Mouse (Mus musculus): Measurements from ENCODE around the gene Pde4d.

DNA sequence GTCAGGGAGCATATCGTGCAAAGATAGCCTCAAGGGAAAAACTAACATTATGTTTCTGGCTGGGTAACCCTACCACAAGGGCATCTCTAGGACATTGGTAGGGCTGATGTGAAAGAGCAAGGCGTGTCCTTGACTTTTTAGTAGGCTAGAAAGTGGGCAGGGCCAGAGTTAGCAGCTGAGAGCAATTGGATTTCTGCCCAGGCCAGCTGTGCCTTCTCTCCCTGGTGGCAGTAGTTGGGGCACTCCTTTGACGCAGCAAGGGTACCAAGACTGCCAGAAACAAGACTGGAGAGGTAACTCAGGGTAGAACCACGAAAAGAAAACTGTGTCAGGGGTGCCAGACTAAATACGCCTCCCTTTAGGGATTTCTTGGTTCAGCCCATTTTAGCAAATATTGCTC lies 1536.1 kb downstream of the Pde4d start:
- TF ChIP-seq NELFE (IDR thresholded peaks at IDR 0.05; ENCODE audit: low read depth, low read length), result no peak
- TF ChIP-seq ZNF384 (IDR thresholded peaks at IDR 0.05; ENCODE audit: low read depth, low read length), result no peak
- no peak for TF ChIP-seq POLR2A (IDR thresholded peaks at IDR 0.05; ENCODE audit: control insufficient read depth in 1 of 2, insufficient read depth in 1 of 2, low read depth in 1 of 2, low read length in 2 of 2, poor library complexity in 1 of 2)
- TF ChIP-seq CTCF (IDR thresholded peaks at IDR 0.05 in 2 of 3, conservative IDR thresholded peaks at IDR 0.05 in 1 of 3; ENCODE audit: control insufficient read depth in 1 of 3, insufficient read depth in 1 of 3, low read depth in 2 of 3, low read length in 3 of 3, poor library complexity in 1 of 3, severe bottlenecking in 1 of 3), result no peak
- no peak for TF ChIP-seq ZKSCAN1 (IDR thresholded peaks at IDR 0.05; ENCODE audit: low read depth, low read length)
- no peak for TF ChIP-seq USF2 (IDR thresholded peaks at IDR 0.05; ENCODE audit: borderline replicate concordance in 1 of 2, insufficient read depth in 1 of 2, low read depth in 1 of 2, low read length in 2 of 2)
- no peak for TF ChIP-seq TCF12 (IDR thresholded peaks at IDR 0.05; ENCODE audit: low read depth, low read length)
- TF ChIP-seq GATA1 (IDR thresholded peaks at IDR 0.05; ENCODE audit: low read depth, low read length), result no peak
- no peak for TF ChIP-seq UBTF (IDR thresholded peaks at IDR 0.05; ENCODE audit: borderline replicate concordance, insufficient read depth, low read depth, low read length)
- no peak for TF ChIP-seq ZMIZ1 (IDR thresholded peaks at IDR 0.05; ENCODE audit: low read depth, low read length)
- TF ChIP-seq ZC3H11A (IDR thresholded peaks at IDR 0.05; ENCODE audit: low read depth, low read length), result no peak
- TF ChIP-seq TBP (IDR thresholded peaks at IDR 0.05; ENCODE audit: low read depth, low read length), result no peak
- TF ChIP-seq EP300 (IDR thresholded peaks at IDR 0.05; ENCODE audit: low read depth in 1 of 2, low read length in 2 of 2), result no peak
- TF ChIP-seq POLR2AphosphoS2 (IDR thresholded peaks at IDR 0.05; ENCODE audit: low read length), result no peak

Data from MEL (cell line).